Mouse (Mus musculus) right cerebral cortex, adult 2 months (tissue): ENCODE results near the gene Pcgf1.

ENCODE experiments used
- DNase-seq, 2 experiments: peaks; one replicate each; pipeline ENCODE4 v3.0.0; 2021 to 2022; ENCODE audit warnings: low spot score in 2 of 2

Pcgf1 gene

GRCm38 (mm10) chr6:83122961-83123360 is 45.3 kb downstream of the Pcgf1 start:
- no peak for DNase-seq

DNA sequence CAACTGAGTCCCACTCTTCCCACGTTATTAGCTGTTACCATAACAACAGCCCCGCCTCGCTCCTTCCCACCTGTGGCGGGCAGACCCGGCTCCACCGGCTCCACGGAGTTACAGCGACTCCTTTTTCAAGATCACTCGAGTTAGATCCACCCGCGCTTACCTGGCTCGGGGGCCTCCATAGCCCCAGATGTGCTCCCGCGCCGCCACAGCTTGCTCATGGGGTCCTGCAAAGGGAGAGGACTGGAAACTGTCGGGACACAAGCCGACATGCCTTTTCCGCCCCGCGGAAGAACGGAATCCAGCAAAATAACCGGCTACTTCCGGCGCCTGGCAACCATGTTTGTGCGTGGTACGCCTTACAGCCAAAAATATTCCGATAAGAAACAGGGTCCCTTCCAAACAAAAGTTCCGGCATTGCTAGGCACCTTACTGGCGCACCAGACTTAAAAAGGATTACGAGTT is 47.2 kb downstream of the Pcgf1 start:
- peak; percentile 89 to 90 for DNase-seq

GRCm38 (mm10) chr6:83125331-83125730 is 47.7 kb downstream of the Pcgf1 start, which contains the start of gene Ino80b:
Gene Ino80b (minus strand): TSS chr6:83125431.
- no peak for DNase-seq

GRCm38 (mm10) chr6:83127419-83127818 is 49.8 kb downstream of the Pcgf1 start:
- DNase-seq: no peak
